ENCODE assay signal across 16 mouse cellular contexts in the genomic region with DNA sequence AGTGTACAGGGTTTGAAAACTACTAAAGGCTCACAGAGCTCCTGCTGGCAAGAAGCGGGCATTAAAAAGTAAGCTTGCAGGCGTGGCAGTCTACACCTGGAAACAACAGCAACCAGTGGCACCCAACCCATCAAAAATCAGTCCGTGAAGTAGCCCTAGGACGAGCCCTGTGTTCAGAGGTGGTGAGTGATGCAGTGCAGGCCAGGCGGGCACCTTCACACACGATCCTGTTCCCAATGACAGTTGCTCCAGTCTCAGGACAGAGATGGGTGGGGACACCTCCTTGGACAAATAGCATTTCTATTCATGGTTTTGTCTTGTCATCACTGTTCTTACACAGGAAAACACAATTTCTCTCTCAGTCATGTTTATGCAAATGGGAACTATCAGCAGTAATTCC.
"Had no signal": no experiment of that assay in that cellular context is flagged by ENCODE, and none has a peak within 500 bp of the region (broad histone marks: within the 10 kb centered on the region; RNA-seq: fewer than 3 reads in every experiment).

No protein-coding gene starts in this region.

- ATAC-seq: lung, postnatal 0 days; midbrain, embryonic 13.5 days; midbrain, embryonic 15.5 days had no signal

- H3K4me3 ChIP-seq: lung, embryonic 15.5 days; megakaryocyte, embryonic 14.5 days; midbrain, embryonic 13.5 days; midbrain, embryonic 15.5 days; neural tube, embryonic 12.5 days; stomach, embryonic 15.5 days had no signal

- H3K4me1 ChIP-seq: lung, embryonic 15.5 days; stomach, embryonic 15.5 days had no signal

- H3K36me3 ChIP-seq: midbrain, embryonic 15.5 days had no signal

- H3K27ac ChIP-seq: lung, embryonic 15.5 days; macrophage; midbrain, embryonic 13.5 days; midbrain, embryonic 15.5 days; neural tube, embryonic 12.5 days; stomach, embryonic 15.5 days; stomach, postnatal 0 days had no signal

- H3K9ac ChIP-seq: lung, embryonic 15.5 days; midbrain, embryonic 13.5 days; midbrain, embryonic 15.5 days; neural tube, embryonic 12.5 days; stomach, embryonic 15.5 days had no signal

- H3K27me3 ChIP-seq: lung, embryonic 15.5 days; megakaryocyte, embryonic 14.5 days; midbrain, embryonic 13.5 days; midbrain, embryonic 15.5 days; neural tube, embryonic 12.5 days; stomach, embryonic 15.5 days had no signal

- H3K4me2 ChIP-seq: lung, embryonic 15.5 days; midbrain, embryonic 11.5 days; midbrain, embryonic 13.5 days; midbrain, embryonic 15.5 days; neural tube, embryonic 12.5 days; stomach, embryonic 15.5 days had no signal

- H3K9me3 ChIP-seq: lung, embryonic 15.5 days; megakaryocyte, embryonic 14.5 days; midbrain, embryonic 13.5 days; midbrain, embryonic 15.5 days; neural tube, embryonic 12.5 days; stomach, embryonic 15.5 days had no signal

- DNase-seq: lung, postnatal 14 days; lung, postnatal 36 days; right cerebral cortex, postnatal 14 days; thymus, adult 2 months; thymus, postnatal 25 days; thymus, postnatal 4 days had no signal
